Mouse (Mus musculus) cerebellum, adult 11 months (tissue): ENCODE results near the gene Nanp.

Experiments
- DNase-seq: peaks from one replicate; pipeline ENCODE4 v3.0.0; 2022

The Nanp gene

GRCm38 (mm10) chr2:150995324-150995723 lies 43.9 kb downstream of the Nanp start:
- DNase-seq = no peak

- DNase-seq = no peak
Observed at GRCm38 (mm10) chr2:150991050-150991449, 48.1 kb downstream of the Nanp start.

GRCm38 (mm10) chr2:150990506-150990905 lies 48.7 kb downstream of the Nanp start:
- DNase-seq = no peak

GRCm38 (mm10) chr2:150985359-150985758 lies 53.8 kb downstream of the Nanp start:
- no peak for DNase-seq

GRCm38 (mm10) chr2:150982051-150982450 lies 57.1 kb downstream of the Nanp start:
- no peak for DNase-seq

GRCm38 (mm10) chr2:150981524-150981923 lies 57.7 kb downstream of the Nanp start:
- no peak for DNase-seq

- no peak for DNase-seq
Observed at GRCm38 (mm10) chr2:150979861-150980620, 59.2 kb downstream of the Nanp start.
